Mouse (Mus musculus): ENCODE measurements around the gene Golga7b.

- TF ChIP-seq CTCF (IDR thresholded peaks at IDR 0.05; ENCODE audit: control insufficient read depth, insufficient read depth, low read length) (no peak), POLR2A (IDR thresholded peaks at IDR 0.05; ENCODE audit: borderline replicate concordance, control insufficient read depth, low read depth, low read length) (no peak)
Measured at GRCm38 (mm10) chr19:42214601-42215000, 32.8 kb upstream of the Golga7b start.

All from bone marrow, adult 2 months (tissue).